Mouse (Mus musculus) granulocyte monocyte progenitor cell, adult 5-6 weeks (primary cell): ENCODE results near the gene Naip2. TPM values are rescaled to one million over a fixed set of nuclear protein-coding genes. Genes with fewer than 3 reads are reported as not detected.

Experiments used
- ATAC-seq: replicated peaks from 2 replicates; pipeline ENCODE4 v1.8.0; 2016; ENCODE audit warnings: mild to moderate bottlenecking, moderate TSS enrichment, inconsistent platforms; ENCODE audit not compliant: poor library complexity, severe bottlenecking
- total RNA-seq, 2 experiments: library from RNA; stranded (forward) in 1 of 2; stranded (reverse) in 1 of 2; fragments of 200-712, 200-1000 nt in 1 of 2; fragments of >200 nt in 1 of 2; fragmentation: Nextera tagmentation in 1 of 2; gene quantifications; 2 replicates each; pipeline ENCODE4 v1.2.3; 2014 to 2017

The Naip2 gene
- total RNA-seq, 2 experiments from 2014 or later: 36.4 to 41.9 TPM

GRCm38 (mm10) chr13:100123970-100124369 is 77.9 kb downstream of the Naip2 start:
- ATAC-seq: no peak

- peak; percentile 35; the same call in 1 of the 2 replicates for ATAC-seq
These were observed 89.5 kb downstream of the Naip2 start for GRCm38 (mm10) chr13:100112218-100112972.

- peak; percentile 55 for ATAC-seq
These were observed 94.0 kb downstream of the Naip2 start, which contains the start of gene Serf1 for GRCm38 (mm10) chr13:100107652-100108472. Serf1 (plus strand) TSS chr13:100108012.

GRCm38 (mm10) chr13:100103748-100104254 is 98.1 kb downstream of the Naip2 start, which contains the start of gene Bdp1:
Bdp1 (minus strand) TSS chr13:100104070.
- ATAC-seq: peak; percentile 85

GRCm38 (mm10) chr13:100103052-100103658 is 98.7 kb downstream of the Naip2 start:
- no peak for ATAC-seq

GRCm38 (mm10) chr13:100098808-100099207 is 103.1 kb downstream of the Naip2 start:
- peak; percentile 56 for ATAC-seq

Other genes starting within 250 kb of the Naip2 start
- gene Mccc2, start 186.5 kb downstream of the Naip2 start, total RNA-seq (2014; fragmentation: Nextera tagmentation): 12.3 and 17.4 TPM in 2 replicates
- 17.3 and 28.7 TPM in 2 replicates for gene Mccc2, start 186.5 kb downstream of the Naip2 start, total RNA-seq (2017)
- gene Bdp1, start 98.0 kb downstream of the Naip2 start, total RNA-seq (2014; fragmentation: Nextera tagmentation): 37.0 and 38.2 TPM in 2 replicates
- 54.2 and 57.0 TPM in 2 replicates for gene Bdp1, start 98.0 kb downstream of the Naip2 start, total RNA-seq (2017)
- gene Serf1, start 94.1 kb downstream of the Naip2 start, total RNA-seq (2014; fragmentation: Nextera tagmentation): 57.7 and 60.1 TPM in 2 replicates
- 52.3 and 53.4 TPM in 2 replicates for gene Serf1, start 94.1 kb downstream of the Naip2 start, total RNA-seq (2017)
- gene Smn1, start 77.2 kb downstream of the Naip2 start, total RNA-seq (2014; fragmentation: Nextera tagmentation): 101 and 113 TPM in 2 replicates
- 59.7 and 75.1 TPM in 2 replicates for gene Smn1, start 77.2 kb downstream of the Naip2 start, total RNA-seq (2017)
- gene Naip5, start 44.2 kb upstream of the Naip2 start, total RNA-seq (2014; fragmentation: Nextera tagmentation): 14.6 and 20.0 TPM in 2 replicates
- 15.0 and 16.5 TPM in 2 replicates for gene Naip5, start 44.2 kb upstream of the Naip2 start, total RNA-seq (2017)
- 14.3 and 16.9 TPM in 2 replicates for gene Naip6, start 115.6 kb upstream of the Naip2 start, total RNA-seq (2014; fragmentation: Nextera tagmentation)
- 9.6 and 11.4 TPM in 2 replicates for gene Naip6, start 115.6 kb upstream of the Naip2 start, total RNA-seq (2017)